12 mouse cellular contexts compared by ENCODE assay signal in the genomic region with DNA sequence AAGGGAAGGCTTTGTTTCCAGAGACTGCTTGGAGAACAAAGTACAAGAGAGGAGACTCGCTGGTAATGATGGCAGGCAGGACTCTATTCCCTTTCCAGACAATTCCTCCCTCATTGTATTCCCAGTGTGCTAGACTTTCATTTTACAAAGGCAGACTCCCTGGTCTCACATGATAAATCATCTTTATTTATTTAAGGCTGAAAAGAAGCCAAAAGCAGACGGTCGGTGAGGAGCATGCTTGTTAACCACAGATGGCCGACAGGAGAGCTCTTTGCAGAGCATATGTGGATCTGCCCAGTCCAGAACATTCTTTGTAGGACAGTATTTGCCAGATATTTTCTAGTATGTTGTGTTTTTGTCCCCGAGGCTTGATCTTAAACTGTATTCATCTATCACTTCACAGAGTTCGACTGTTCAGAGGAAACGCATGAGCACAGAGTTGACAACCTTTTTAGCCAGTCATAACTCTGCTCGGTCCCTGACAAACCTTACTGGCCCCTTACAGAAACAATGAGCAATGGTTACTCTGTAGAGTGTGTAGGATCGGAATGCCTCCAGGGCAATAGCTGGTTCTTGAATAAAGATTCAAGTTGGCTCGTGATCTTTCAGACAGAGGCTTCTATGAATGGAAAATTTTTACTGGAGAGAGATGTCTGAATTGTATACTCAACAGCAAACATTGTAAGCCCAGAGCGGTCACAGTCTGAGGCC. TPM values are rescaled to one million over a fixed set of nuclear protein-coding genes. Genes with fewer than 3 reads are reported as not detected.
DNase-seq lines count a peak whose midpoint lies in the region; ATAC-seq and TF ChIP-seq lines count a peak whose summit lies in the region.
"Had no signal": no experiment of that assay in that cellular context is flagged by ENCODE, and none has a peak within 500 bp of the region (broad histone marks: within the 10 kb centered on the region; RNA-seq: fewer than 3 reads in every experiment).

No protein-coding gene starts in this region.

- H3K9me3 ChIP-seq in forebrain, postnatal 0 days (ENCODE audit: low read length), result no peaks in the 10 kb centered on the region
- no peaks in the 10 kb centered on the region for H3K9me3 ChIP-seq in forebrain, embryonic 10.5 days
- no peaks in the 10 kb centered on the region; the same call in 1 of the 2 replicates for H3K9me3 ChIP-seq in lung, embryonic 15.5 days
- H3K9me3 ChIP-seq in stomach, embryonic 16.5 days (replicated peaks; ENCODE audit: control insufficient read depth, low read length), result no peaks in the 10 kb centered on the region
- H3K9me3 ChIP-seq: liver, embryonic 13.5 days; midbrain, embryonic 15.5 days had no signal

- H3K4me2 ChIP-seq in forebrain, postnatal 0 days (ENCODE audit: low read depth), result no peak overlapping the region
- no peak overlapping the region for H3K4me2 ChIP-seq in lung, embryonic 15.5 days
- peak overlapping the region; percentile 33 for H3K4me2 ChIP-seq in stomach, embryonic 16.5 days (ENCODE audit: low read depth, low read length)
- H3K4me2 ChIP-seq: liver, embryonic 13.5 days; midbrain, embryonic 15.5 days had no signal

- DNase-seq in forebrain, postnatal 0 days, result peak; percentile 37
- no peak for DNase-seq in forebrain, embryonic 10.5 days (ENCODE audit: extremely low spot score, low spot score)
- no peak for DNase-seq in lung, adult 18-20 months
- peak; percentile 27 for DNase-seq in layer of hippocampus, adult 9-10 months (ENCODE audit: low spot score)
- no peak for DNase-seq in heart, adult 18-20 months
- DNase-seq: adrenal gland, postnatal 25 days; heart, postnatal 14 days; liver, embryonic 13.5 days had no signal

- no peak overlapping the region for H3K9ac ChIP-seq in forebrain, postnatal 0 days
- no peak overlapping the region for H3K9ac ChIP-seq in lung, embryonic 15.5 days
- no peak overlapping the region for H3K9ac ChIP-seq in stomach, embryonic 16.5 days (ENCODE audit: low read length)
- H3K9ac ChIP-seq: liver, embryonic 13.5 days; midbrain, embryonic 15.5 days had no signal

- TF ChIP-seq CTCF in forebrain, postnatal 0 days (IDR thresholded peaks at IDR 0.05; ENCODE audit: low read depth), result no peak

- H3K27ac ChIP-seq in forebrain, postnatal 0 days (ENCODE audit: low read depth, low read length), result peak overlapping the region; percentile 50
- H3K27ac ChIP-seq in forebrain, embryonic 10.5 days, result no peak overlapping the region
- H3K27ac ChIP-seq in lung, embryonic 15.5 days, result peak overlapping the region; percentile 74
- peak overlapping the region; percentile 14; the same call in 1 of the 2 replicates for H3K27ac ChIP-seq in stomach, embryonic 16.5 days (ENCODE audit: low read length)
- H3K27ac ChIP-seq: liver, embryonic 13.5 days; midbrain, embryonic 15.5 days had no signal

- peaks cover 14% of the 10 kb centered on the region; the same call in 1 of the 2 replicates for H3K4me1 ChIP-seq in forebrain, postnatal 0 days (ENCODE audit: insufficient read depth)
- H3K4me1 ChIP-seq in forebrain, embryonic 10.5 days, result peaks cover 20% of the 10 kb centered on the region
- H3K4me1 ChIP-seq in lung, embryonic 15.5 days, result peaks cover 16% of the 10 kb centered on the region
- peaks cover 6% of the 10 kb centered on the region; the same call in 1 of the 2 replicates for H3K4me1 ChIP-seq in stomach, embryonic 16.5 days (ENCODE audit: control insufficient read depth, insufficient read depth, low read length)
- H3K4me1 ChIP-seq: liver, embryonic 13.5 days had no signal

- H3K4me3 ChIP-seq in forebrain, postnatal 0 days (ENCODE audit: low read depth, low read length), result no peak overlapping the region
- H3K4me3 ChIP-seq in forebrain, embryonic 10.5 days, result no peak overlapping the region
- H3K4me3 ChIP-seq in lung, embryonic 15.5 days, result no peak overlapping the region
- no peak overlapping the region for H3K4me3 ChIP-seq in stomach, embryonic 16.5 days (replicated peaks; ENCODE audit: low read length)
- H3K4me3 ChIP-seq: liver, embryonic 13.5 days; midbrain, embryonic 15.5 days had no signal

- no peaks in the 10 kb centered on the region for H3K27me3 ChIP-seq in forebrain, postnatal 0 days (ENCODE audit: insufficient read depth, low read length)
- no peaks in the 10 kb centered on the region for H3K27me3 ChIP-seq in forebrain, embryonic 10.5 days (ENCODE audit: poor library complexity, severe bottlenecking)
- no peaks in the 10 kb centered on the region for H3K27me3 ChIP-seq in lung, embryonic 15.5 days
- no peaks in the 10 kb centered on the region for H3K27me3 ChIP-seq in stomach, embryonic 16.5 days (ENCODE audit: control insufficient read depth, insufficient read depth, low read length)
- H3K27me3 ChIP-seq: liver, embryonic 13.5 days; midbrain, embryonic 15.5 days had no signal

- ATAC-seq in forebrain, postnatal 0 days, result peak; percentile 50
- ATAC-seq in lung, embryonic 15.5 days (ENCODE audit: borderline replicate concordance, extremely low read depth, low FRiP score, low TSS enrichment), result peak; percentile 77; the same call in 1 of the 2 replicates
- no peak for ATAC-seq in stomach, embryonic 16.5 days (ENCODE audit: insufficient read depth, low FRiP score)
- ATAC-seq in cerebellum, adult (ENCODE audit: insufficient number of reproducible peaks, low FRiP score, low TSS enrichment), result no peak
- ATAC-seq: midbrain, embryonic 15.5 days had no signal

- H3K36me3 ChIP-seq in forebrain, postnatal 0 days (ENCODE audit: insufficient read depth), result no peaks in the 10 kb centered on the region
- H3K36me3 ChIP-seq in forebrain, embryonic 10.5 days (replicated peaks), result no peaks in the 10 kb centered on the region
- H3K36me3 ChIP-seq in lung, embryonic 15.5 days, result no peaks in the 10 kb centered on the region
- H3K36me3 ChIP-seq in stomach, embryonic 16.5 days (ENCODE audit: control insufficient read depth, insufficient read depth, low read length), result no peaks in the 10 kb centered on the region
- H3K36me3 ChIP-seq: liver, embryonic 13.5 days; midbrain, embryonic 15.5 days had no signal

- 45% methylated on average over 11 of the region's 11 CpGs for WGBS in forebrain, postnatal 0 days
- 80% methylated on average over 11 of the region's 11 CpGs for WGBS in forebrain, embryonic 10.5 days
- WGBS in lung, embryonic 15.5 days, result 24% methylated on average over 11 of the region's 11 CpGs
- WGBS in stomach, embryonic 16.5 days, result 29% methylated on average over 11 of the region's 11 CpGs

RNA-seq across cellular contexts. Expression of a gene that starts 28.0 kb away (rescaled TPM):
- 111 and 141 TPM in 2 replicates for total RNA-seq in forebrain, postnatal 0 days (2014; rRNA removed)
- polyA plus RNA-seq in forebrain, postnatal 0 days (2015; fragmentation: Nextera tagmentation; extraction: Ambion mirVana), result 22.8 and 24.5 TPM in 2 replicates
- polyA plus RNA-seq in forebrain, embryonic 10.5 days (2016; fragmentation: Nextera tagmentation; extraction: Ambion mirVana), result 23.8 and 24.2 TPM in 2 replicates
- 11.0 and 12.0 TPM in 2 replicates for polyA plus RNA-seq in lung, embryonic 15.5 days (2015; fragmentation: Nextera tagmentation; extraction: Ambion mirVana)
- 4.8 and 6.6 TPM in 2 replicates for polyA plus RNA-seq in stomach, embryonic 16.5 days (2015; fragmentation: Nextera tagmentation; extraction: Ambion mirVana)
- 1 to 10 TPM; 1.2 to 1.3 TPM for total RNA-seq in heart, adult 18-20 months (2021)

Comparison
In these comparisons a context has a peak if more than half of its experiments do, and no peak if none do; other contexts are left out.
1. DNase-seq: peak in forebrain, postnatal 0 days (single experiment) and layer of hippocampus, adult 9-10 months (single experiment); none in forebrain, embryonic 10.5 days (single experiment), lung, adult 18-20 months (0 of 2) and heart, adult 18-20 months (0 of 2).
2. ATAC-seq: peak in forebrain, postnatal 0 days (single experiment) and lung, embryonic 15.5 days (single experiment); none in stomach, embryonic 16.5 days (single experiment) and cerebellum, adult (single experiment).